Mouse (Mus musculus): ENCODE data around the gene Bspry. TPM values are rescaled to one million over a fixed set of nuclear protein-coding genes. Genes with fewer than 3 reads are reported as not detected.

Gene Bspry
- total RNA-seq, 2 experiments from 2014 or later = 0.36 TPM

Other genes starting within 250 kb of the Bspry start
- 10 to 100 TPM; 24.7 to 24.8 TPM for gene Zfp37, start 249.0 kb upstream of the Bspry start, total RNA-seq (2021)
- gene Slc31a2, start 217.5 kb upstream of the Bspry start, total RNA-seq (2021) = 10 to 100 TPM in 1 of 2 experiments, 1 to 10 TPM in 1; 9.5 to 12.2 TPM
- 10 to 100 TPM; 36.3 to 38.4 TPM for gene Fkbp15, start 119.5 kb upstream of the Bspry start, total RNA-seq (2021)
- 10 to 100 TPM; 26.7 to 28.7 TPM for gene Slc31a1, start 119.3 kb upstream of the Bspry start, total RNA-seq (2021)
- gene Cdc26, start 71.4 kb upstream of the Bspry start, total RNA-seq (2021) = 10 to 100 TPM; 65.6 to 66.9 TPM
- 10 to 100 TPM; 14.6 to 15.4 TPM for gene Prpf4, start 71.3 kb upstream of the Bspry start, total RNA-seq (2021)
- gene Rnf183, start 44.8 kb upstream of the Bspry start, total RNA-seq (2021) = not detected
- 10 to 100 TPM; 12.5 to 15.1 TPM for gene Wdr31, start 9.2 kb upstream of the Bspry start, total RNA-seq (2021)
- gene Hdhd3, start 23.4 kb downstream of the Bspry start, total RNA-seq (2021) = 1 to 10 TPM; 5.7 to 6.6 TPM
- 10 to 100 TPM; 35.3 to 36.8 TPM for gene Alad, start 39.9 kb downstream of the Bspry start, total RNA-seq (2021)
- gene Pole3, start 45.0 kb downstream of the Bspry start, total RNA-seq (2021) = 10 to 100 TPM; 32.4 to 36.6 TPM
- gene 4933430I17Rik, start 45.3 kb downstream of the Bspry start, total RNA-seq (2021) = under 1 TPM; 0.44 to 0.90 TPM
- gene Rgs3, start 79.8 kb downstream of the Bspry start, total RNA-seq (2021) = 10 to 100 TPM; 46.7 to 46.8 TPM

Data from left cerebral cortex, postnatal 4 days (tissue).